Comparison of ENCODE assay signal across 8 mouse cellular contexts in the genomic region with DNA sequence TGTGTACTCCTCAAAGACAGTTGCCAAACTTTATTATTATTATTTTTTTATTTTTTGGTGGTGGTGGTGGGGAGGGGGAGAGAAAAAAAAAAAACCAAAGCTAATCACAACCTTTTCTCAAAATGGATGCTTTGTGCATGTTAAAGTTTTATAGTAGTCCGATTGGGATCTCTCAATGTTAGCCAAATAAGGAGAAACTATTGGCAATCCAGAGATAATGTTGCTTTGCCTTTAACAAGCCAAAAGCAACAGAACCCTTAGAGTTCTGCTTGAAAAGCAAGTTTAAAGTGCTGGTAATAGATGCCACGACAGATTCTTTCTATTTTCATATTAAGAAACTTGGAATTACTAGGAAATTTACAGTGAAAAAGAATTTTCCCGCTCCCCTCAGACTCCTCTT. TPM values are rescaled to one million over a fixed set of nuclear protein-coding genes. Genes with fewer than 3 reads are reported as not detected.
A peak's percentile ranks its signal among the peaks of the same experiment; 100 is the strongest.
DNase-seq lines count a peak whose midpoint lies in the region; ATAC-seq and TF ChIP-seq lines count a peak whose summit lies in the region.

No protein-coding gene starts in this region.

- peaks cover 20% of the 10 kb centered on the region for H3K4me1 ChIP-seq in kidney, embryonic 14.5 days (ENCODE audit: control insufficient read depth, insufficient read depth, low read length)
- H3K4me1 ChIP-seq in bone marrow, adult 2 months (ENCODE audit: control insufficient read depth, insufficient read depth, low read length), result peaks cover 2% of the 10 kb centered on the region; the same call in 1 of the 2 replicates
- H3K4me1 ChIP-seq in hindbrain, embryonic 14.5 days (replicated peaks; ENCODE audit: control insufficient read depth, insufficient read depth, low read length), result peaks cover 28% of the 10 kb centered on the region
- H3K4me1 ChIP-seq in midbrain, embryonic 14.5 days (ENCODE audit: control insufficient read depth, insufficient read depth, low read length), result peaks cover 24% of the 10 kb centered on the region

- DNase-seq in kidney, postnatal 36 days, result no peak
- DNase-seq in hindbrain, embryonic 14.5 days (ENCODE audit: low spot score), result no peak
- no peak for DNase-seq in midbrain, embryonic 14.5 days
- DNase-seq in layer of hippocampus, postnatal 14 days (ENCODE audit: low spot score in 2 of 2), result no peak
- DNase-seq in thymus, postnatal 25 days, result no peak
- DNase-seq in kidney, adult 9 months, result no peak

- peak overlapping the region; percentile 98; the same call in 1 of the 2 replicates for H3K27ac ChIP-seq in kidney, embryonic 14.5 days (ENCODE audit: low read depth, low read length)
- H3K27ac ChIP-seq in bone marrow, adult 2 months (ENCODE audit: control insufficient read depth, insufficient read depth, low read depth, low read length, poor library complexity), result peak overlapping the region; percentile 99; the same call in 1 of the 2 replicates
- H3K27ac ChIP-seq in hindbrain, embryonic 14.5 days, result no peak overlapping the region
- no peak overlapping the region for H3K27ac ChIP-seq in midbrain, embryonic 14.5 days (replicated peaks; ENCODE audit: low read depth, low read length)

- peak overlapping the region; percentile 98 for H3K4me3 ChIP-seq in kidney, embryonic 14.5 days (ENCODE audit: low read length)
- H3K4me3 ChIP-seq in bone marrow, adult 2 months (replicated peaks; ENCODE audit: control insufficient read depth, low read depth, low read length), result peak overlapping the region; percentile 91
- peak overlapping the region; percentile 89 for H3K4me3 ChIP-seq in hindbrain, embryonic 14.5 days (replicated peaks; ENCODE audit: low read length)
- peak overlapping the region; percentile 99 for H3K4me3 ChIP-seq in midbrain, embryonic 14.5 days (replicated peaks; ENCODE audit: low read depth, low read length)

- no peaks in the 10 kb centered on the region for H3K9me3 ChIP-seq in kidney, embryonic 14.5 days (ENCODE audit: control insufficient read depth, low read length)
- H3K9me3 ChIP-seq in hindbrain, embryonic 14.5 days (ENCODE audit: control insufficient read depth, low read length), result no peaks in the 10 kb centered on the region
- no peaks in the 10 kb centered on the region for H3K9me3 ChIP-seq in midbrain, embryonic 14.5 days (ENCODE audit: control insufficient read depth, low read length)

- peak overlapping the region; percentile 99 for H3K9ac ChIP-seq in kidney, embryonic 14.5 days (ENCODE audit: low read depth, low read length)
- peak overlapping the region; percentile 97 for H3K9ac ChIP-seq in hindbrain, embryonic 14.5 days
- peak overlapping the region; percentile 99 for H3K9ac ChIP-seq in midbrain, embryonic 14.5 days (replicated peaks; ENCODE audit: low read length)

- no peaks in the 10 kb centered on the region for H3K27me3 ChIP-seq in kidney, embryonic 14.5 days (ENCODE audit: control insufficient read depth, insufficient read depth, low read length)
- no peaks in the 10 kb centered on the region for H3K27me3 ChIP-seq in hindbrain, embryonic 14.5 days (ENCODE audit: control insufficient read depth, insufficient read depth, low read length)
- no peaks in the 10 kb centered on the region for H3K27me3 ChIP-seq in midbrain, embryonic 14.5 days (ENCODE audit: control insufficient read depth, insufficient read depth, low read length)

- 20% methylated on average over 3 of the region's 3 CpGs for WGBS in kidney, embryonic 14.5 days
- WGBS in bone marrow, adult 2 months, result 21% methylated on average over 3 of the region's 3 CpGs
- 41% methylated on average over 3 of the region's 3 CpGs for WGBS in hindbrain, embryonic 14.5 days
- 29% methylated on average over 3 of the region's 3 CpGs for WGBS in midbrain, embryonic 14.5 days

- no peak for ATAC-seq in kidney, embryonic 14.5 days (ENCODE audit: low FRiP score, low TSS enrichment)
- no peak for ATAC-seq in hindbrain, embryonic 14.5 days (ENCODE audit: low FRiP score)
- ATAC-seq in midbrain, embryonic 14.5 days (ENCODE audit: low FRiP score, low TSS enrichment), result no peak

- peaks cover 4% of the 10 kb centered on the region; the same call in 1 of the 2 replicates for H3K36me3 ChIP-seq in kidney, embryonic 14.5 days (ENCODE audit: control insufficient read depth, insufficient read depth, low read length)
- no peaks in the 10 kb centered on the region for H3K36me3 ChIP-seq in hindbrain, embryonic 14.5 days (replicated peaks; ENCODE audit: control insufficient read depth, insufficient read depth)
- H3K36me3 ChIP-seq in midbrain, embryonic 14.5 days (ENCODE audit: control insufficient read depth, insufficient read depth, low read length), result no peaks in the 10 kb centered on the region

- H3K4me2 ChIP-seq in kidney, embryonic 14.5 days (replicated peaks; ENCODE audit: low read depth, low read length), result peak overlapping the region; percentile 67
- H3K4me2 ChIP-seq in hindbrain, embryonic 14.5 days (replicated peaks), result peak overlapping the region; percentile 74
- peak overlapping the region; percentile 74 for H3K4me2 ChIP-seq in midbrain, embryonic 14.5 days (ENCODE audit: low read length)

- no peak for TF ChIP-seq POLR2A in bone marrow, adult 2 months (IDR thresholded peaks at IDR 0.05; ENCODE audit: borderline replicate concordance, control insufficient read depth, low read depth, low read length)

- TF ChIP-seq CTCF in bone marrow, adult 2 months (IDR thresholded peaks at IDR 0.05; ENCODE audit: control insufficient read depth, insufficient read depth, low read length), result no peak

RNA-seq across cellular contexts. Expression of a gene that starts 1.5 kb away (rescaled TPM):
- 82.3 and 98.5 TPM in 2 replicates for polyA plus RNA-seq in kidney, embryonic 14.5 days (2014; fragmentation: Nextera tagmentation; extraction: Ambion mirVana)
- polyA plus RNA-seq in bone marrow, adult 2 months (2011; ENCODE audit: insufficient read depth, insufficient read length, low replicate concordance, missing spikeins), result 42.8 and 68.6 TPM in 2 replicates
- polyA plus RNA-seq in hindbrain, embryonic 14.5 days (2014; fragmentation: Nextera tagmentation; extraction: Ambion mirVana), result 64.0 and 69.6 TPM in 2 replicates
- 73.4 and 76.2 TPM in 2 replicates for polyA plus RNA-seq in midbrain, embryonic 14.5 days (2014; fragmentation: Nextera tagmentation; extraction: Ambion mirVana)
- total RNA-seq in layer of hippocampus, postnatal 14 days (2021), result 100 to 1,000 TPM; 112 TPM

Comparison
In these comparisons a context has a peak if more than half of its experiments do, and no peak if none do; other contexts are left out.
1. H3K27ac ChIP-seq: peak in kidney, embryonic 14.5 days (single experiment) and bone marrow, adult 2 months (single experiment); none in hindbrain, embryonic 14.5 days (single experiment) and midbrain, embryonic 14.5 days (single experiment).
2. Peak in every context shown above with its lines, with median percentiles within 50 percentile points of each other: H3K4me2 ChIP-seq, H3K4me3 ChIP-seq and H3K9ac ChIP-seq.